Mouse (Mus musculus): ENCODE measurements around the gene Fam133b. TPM values are rescaled to one million over a fixed set of nuclear protein-coding genes. Genes with fewer than 3 reads are reported as not detected.
A peak's percentile ranks its signal among the peaks of the same experiment; 100 is the strongest.

Gene Fam133b
- 10 to 100 TPM; 11.5 to 12.9 TPM for total RNA-seq (2021)

- intact Hi-C loops (cut with DNase I) = loop anchor here (5.0 kb wide), 1 partner anchor 53 kb away; the partner anchor contains the start of genes Pex1 and Rbm48
- DNase-seq (ENCODE audit: low spot score) = peak; percentile 87
Measured at GRCm38 (mm10) chr5:3543629-3544479, at the start of gene Fam133b. TSS of gene Fam133b (plus strand) at chr5:3543833.

- DNase-seq (ENCODE audit: low spot score) = no peak
- intact Hi-C loops (cut with DNase I) = no loop called here
Measured at GRCm38 (mm10) chr5:3493968-3494367, 49.7 kb upstream of the Fam133b start.

GRCm38 (mm10) chr5:3494452-3495187 lies 49.0 kb upstream of the Fam133b start:
- intact Hi-C loops (cut with DNase I) = no loop called here
- no peak for DNase-seq (ENCODE audit: low spot score)

GRCm38 (mm10) chr5:3497505-3497925 lies 46.1 kb upstream of the Fam133b start:
- intact Hi-C loops (cut with DNase I) = no loop called here
- no peak for DNase-seq (ENCODE audit: low spot score)

- DNase-seq (ENCODE audit: low spot score) = no peak
- intact Hi-C loops (cut with DNase I) = loop anchor here (5.0 kb wide), 1 partner anchor 33 kb away; no protein-coding TSS in a partner anchor
Measured at GRCm38 (mm10) chr5:3500298-3500697, 43.3 kb upstream of the Fam133b start.

- intact Hi-C loops (cut with DNase I) = loop anchor here (5.0 kb wide), 1 partner anchor 34 kb away; no protein-coding TSS in a partner anchor
- DNase-seq (ENCODE audit: low spot score) = no peak
Measured at GRCm38 (mm10) chr5:3500957-3501563, 42.6 kb upstream of the Fam133b start.

- peak; percentile 35 for DNase-seq (ENCODE audit: low spot score)
- intact Hi-C loops (cut with DNase I) = loop anchor here (5.0 kb wide), 1 partner anchor 34 kb away; no protein-coding TSS in a partner anchor
Measured at GRCm38 (mm10) chr5:3501564-3502001, 42.0 kb upstream of the Fam133b start.

GRCm38 (mm10) chr5:3502610-3503350 lies 40.9 kb upstream of the Fam133b start:
- DNase-seq (ENCODE audit: low spot score) = peak; percentile 57
- intact Hi-C loops (cut with DNase I) = loop anchor here (5.0 kb wide), 1 partner anchor 35 kb away; no protein-coding TSS in a partner anchor

- intact Hi-C loops (cut with DNase I) = loop anchor here (5.0 kb wide), 1 partner anchor 36 kb away; no protein-coding TSS in a partner anchor
- DNase-seq (ENCODE audit: low spot score) = no peak
Measured at GRCm38 (mm10) chr5:3503373-3503772, 40.3 kb upstream of the Fam133b start.

GRCm38 (mm10) chr5:3503836-3504323 lies 39.8 kb upstream of the Fam133b start:
- no peak for DNase-seq (ENCODE audit: low spot score)
- intact Hi-C loops (cut with DNase I) = loop anchor here (5.0 kb wide), 1 partner anchor 37 kb away; no protein-coding TSS in a partner anchor

GRCm38 (mm10) chr5:3504453-3504852 lies 39.2 kb upstream of the Fam133b start:
- intact Hi-C loops (cut with DNase I) = loop anchor here (5.0 kb wide), 1 partner anchor 37 kb away; no protein-coding TSS in a partner anchor
- no peak for DNase-seq (ENCODE audit: low spot score)

- intact Hi-C loops (cut with DNase I) = no loop called here
- DNase-seq (ENCODE audit: low spot score) = no peak
Measured at GRCm38 (mm10) chr5:3505553-3505952, 38.1 kb upstream of the Fam133b start.

GRCm38 (mm10) chr5:3508480-3509381 lies 34.9 kb upstream of the Fam133b start:
- intact Hi-C loops (cut with DNase I) = no loop called here
- no peak for DNase-seq (ENCODE audit: low spot score)

GRCm38 (mm10) chr5:3509503-3509902 lies 34.1 kb upstream of the Fam133b start:
- DNase-seq (ENCODE audit: low spot score) = no peak
- intact Hi-C loops (cut with DNase I) = no loop called here

- DNase-seq (ENCODE audit: low spot score) = no peak
- intact Hi-C loops (cut with DNase I) = no loop called here
Measured at GRCm38 (mm10) chr5:3511097-3511795, 32.4 kb upstream of the Fam133b start.

- no peak for DNase-seq (ENCODE audit: low spot score)
Measured at GRCm38 (mm10) chr5:3512584-3512983, 31.0 kb upstream of the Fam133b start.

GRCm38 (mm10) chr5:3514901-3515311 lies 28.7 kb upstream of the Fam133b start:
- intact Hi-C loops (cut with DNase I) = no loop called here
- DNase-seq (ENCODE audit: low spot score) = no peak

More at GRCm38 (mm10) chr5:3512584-3512983, 31.0 kb upstream of the Fam133b start:
- intact Hi-C loops (cut with DNase I) = no loop called here
